Mouse (Mus musculus): ENCODE results near the gene Adgrg6. TPM values are rescaled to one million over a fixed set of nuclear protein-coding genes. Genes with fewer than 3 reads are reported as not detected.

Adgrg6 gene
- total RNA-seq, 2 experiments from 2014 or later, result 3.3 to 4.7 TPM

DNA sequence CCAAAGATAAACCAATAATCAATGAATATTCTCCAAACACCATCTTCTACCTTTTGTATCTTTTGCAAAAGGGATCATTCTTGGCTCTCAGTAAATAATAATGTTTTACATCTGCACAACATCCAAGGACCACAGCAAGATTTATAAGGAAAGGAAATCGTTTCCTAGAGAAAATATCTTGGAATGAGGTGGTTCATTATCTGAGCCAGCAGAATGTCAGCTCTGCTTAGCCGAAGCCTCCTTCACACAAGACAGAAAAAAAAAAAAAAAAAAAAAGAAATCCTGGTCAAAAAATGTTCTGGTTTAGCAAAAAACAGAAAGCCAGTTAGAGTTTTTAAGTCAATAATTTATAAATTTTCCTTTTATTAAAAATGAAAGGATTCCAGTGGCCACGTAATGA, 34.3 kb downstream of the Adgrg6 start:
- intact Hi-C loops (cut with DNase I), result no loop called here

DNA sequence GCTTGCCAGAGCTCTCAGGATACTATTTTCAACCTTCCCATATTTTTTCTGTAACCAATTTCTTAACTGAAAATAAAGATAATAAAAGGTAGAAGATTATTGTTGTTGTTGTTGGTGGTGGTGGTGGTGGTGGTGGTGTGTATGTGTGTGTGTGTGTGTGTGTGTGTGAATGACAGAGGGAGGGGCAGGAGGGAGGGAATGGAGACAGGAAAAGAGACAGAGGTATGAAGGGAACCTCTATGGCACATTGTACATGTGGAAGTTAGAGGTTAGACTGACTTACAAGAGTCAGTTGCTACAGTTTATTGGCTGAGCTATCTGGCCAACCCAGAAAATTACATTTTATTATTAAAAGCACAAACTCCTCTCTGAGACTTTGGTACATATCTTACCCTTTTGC, 49.8 kb downstream of the Adgrg6 start:
- intact Hi-C loops (cut with DNase I), result no loop called here
- no peak for DNase-seq (ENCODE audit: extremely low spot score in 1 of 2, low spot score in 2 of 2)

More for the DNA sequence above, 34.3 kb downstream of the Adgrg6 start:
- no peak for DNase-seq (ENCODE audit: extremely low spot score in 1 of 2, low spot score in 2 of 2)

DNA sequence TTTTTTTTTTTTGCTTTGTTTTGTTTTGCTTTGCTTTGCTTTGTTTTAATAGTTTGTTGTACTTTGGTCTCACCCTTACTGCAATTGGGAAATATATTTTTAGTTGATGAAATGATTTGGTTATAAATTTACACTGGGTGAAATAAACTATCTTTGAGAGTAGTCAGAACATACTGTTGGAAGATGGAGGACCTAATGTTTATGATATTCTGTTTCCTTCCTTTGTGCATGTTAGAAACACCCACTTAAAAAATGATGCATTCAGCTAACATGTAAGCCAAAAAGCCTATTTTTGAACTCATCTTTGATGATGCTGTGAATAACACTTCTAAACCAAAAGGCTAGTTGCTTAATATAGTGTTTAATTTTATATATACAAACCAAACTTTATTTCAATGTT, 50.3 kb downstream of the Adgrg6 start:
- intact Hi-C loops (cut with DNase I), result no loop called here
- DNase-seq (ENCODE audit: extremely low spot score in 1 of 2, low spot score in 2 of 2), result no peak

DNA sequence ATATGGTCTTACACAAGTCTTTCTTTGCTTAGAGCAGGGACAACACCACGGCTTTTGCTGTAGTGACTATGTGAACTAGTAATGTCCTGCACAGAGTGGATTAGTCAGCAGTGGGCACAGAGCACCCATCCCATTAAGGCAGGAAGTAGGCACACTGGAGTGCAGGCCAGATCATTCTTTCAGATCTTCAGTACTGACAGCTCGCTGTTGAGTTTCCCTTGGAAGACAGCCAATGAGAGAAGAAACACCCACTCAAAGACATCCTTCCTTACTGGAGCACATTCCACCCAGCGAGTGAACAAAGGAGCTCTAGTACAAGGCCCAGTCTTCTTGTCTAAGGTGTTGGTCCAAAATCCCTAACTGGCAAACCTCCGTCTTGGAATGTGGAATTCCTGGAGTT, 53.6 kb downstream of the Adgrg6 start:
- intact Hi-C loops (cut with DNase I), result no loop called here
- no peak for DNase-seq (ENCODE audit: extremely low spot score in 1 of 2, low spot score in 2 of 2)

DNA sequence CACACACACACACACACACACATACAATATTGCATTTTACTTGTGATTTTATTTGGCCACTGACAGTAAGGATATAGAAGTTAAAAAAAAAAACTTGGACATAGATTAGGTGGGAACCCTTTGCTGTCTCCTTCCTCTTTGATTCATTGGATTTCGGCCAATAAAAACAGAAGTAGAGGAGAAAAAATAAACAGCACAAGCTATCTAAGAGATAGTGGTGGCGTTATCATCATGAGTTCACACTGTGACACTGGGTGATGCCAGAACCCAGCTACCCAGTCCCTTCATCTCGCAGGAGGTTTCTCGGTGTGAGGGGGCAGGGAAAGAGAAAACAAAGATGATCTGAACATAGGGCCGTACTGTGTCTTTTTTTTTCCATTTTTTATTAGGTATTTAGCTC, 62.2 kb downstream of the Adgrg6 start:
- intact Hi-C loops (cut with DNase I), result no loop called here

DNA sequence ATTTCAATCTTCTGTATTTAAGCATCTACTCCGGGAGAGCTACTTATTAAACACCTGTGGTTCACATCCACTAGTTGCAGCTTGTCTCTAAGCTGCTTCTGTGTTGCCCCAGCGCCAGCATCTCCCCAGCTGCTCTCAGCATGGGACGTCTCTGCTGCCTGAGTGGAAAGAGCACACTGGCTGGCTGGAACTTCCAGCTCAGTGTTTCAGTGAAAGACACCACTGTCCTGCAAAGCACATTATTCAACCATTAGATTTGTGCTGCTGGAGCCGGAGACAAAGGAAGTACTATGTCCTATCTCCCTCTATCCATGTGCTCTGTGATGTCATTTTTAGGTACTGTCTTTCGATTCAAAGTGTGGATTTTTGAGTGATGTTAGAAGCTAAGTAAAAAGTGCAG, 63.0 kb downstream of the Adgrg6 start:
- intact Hi-C loops (cut with DNase I), result no loop called here
- peak; percentile 21 to 40 for DNase-seq (ENCODE audit: extremely low spot score in 1 of 2, low spot score in 2 of 2)

More for the DNA sequence above, 62.2 kb downstream of the Adgrg6 start:
- DNase-seq (ENCODE audit: extremely low spot score in 1 of 2, low spot score in 2 of 2), result no peak

DNA sequence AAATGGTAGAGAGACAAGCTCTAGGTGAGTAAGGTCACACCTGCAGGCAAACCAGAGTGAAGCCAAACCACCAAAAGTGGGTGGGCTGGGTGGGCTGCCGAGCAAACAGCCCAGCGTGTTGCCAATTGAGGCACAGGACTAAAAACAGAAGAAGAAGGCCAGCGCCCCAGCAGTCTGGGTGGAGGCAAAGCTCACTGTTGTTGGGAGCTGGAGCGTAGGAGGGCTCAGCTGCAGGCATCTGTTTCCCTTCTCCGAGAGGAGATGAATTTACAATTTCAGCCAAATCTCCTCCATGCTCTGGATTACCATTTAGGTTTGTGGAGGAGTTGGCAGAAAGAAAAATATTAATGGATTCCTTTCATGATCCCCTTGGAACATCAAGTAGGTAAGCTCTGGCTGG, 64.5 kb downstream of the Adgrg6 start:
- DNase-seq (ENCODE audit: extremely low spot score in 1 of 2, low spot score in 2 of 2), result no peak
- intact Hi-C loops (cut with DNase I), result no loop called here

DNA sequence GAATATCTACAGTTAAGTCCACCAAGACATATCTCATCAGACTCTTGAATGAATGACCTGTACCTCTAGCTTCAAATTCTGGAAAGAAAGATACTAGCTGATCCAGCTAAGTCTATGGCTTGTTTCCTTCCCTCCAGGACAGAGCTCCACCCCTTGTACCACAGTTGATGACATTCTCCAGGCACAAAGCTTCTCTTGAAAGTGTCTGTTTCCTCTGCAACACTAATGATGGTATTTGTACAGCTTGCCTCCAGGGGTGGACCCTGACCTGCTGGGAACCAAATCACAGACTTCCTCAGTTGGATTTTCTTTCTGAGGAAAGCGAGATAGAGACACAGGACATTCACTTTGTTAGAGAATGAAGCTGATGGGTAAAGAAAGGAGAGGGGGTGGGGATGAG, 69.1 kb downstream of the Adgrg6 start:
- intact Hi-C loops (cut with DNase I), result no loop called here
- DNase-seq (ENCODE audit: extremely low spot score in 1 of 2, low spot score in 2 of 2), result no peak

DNA sequence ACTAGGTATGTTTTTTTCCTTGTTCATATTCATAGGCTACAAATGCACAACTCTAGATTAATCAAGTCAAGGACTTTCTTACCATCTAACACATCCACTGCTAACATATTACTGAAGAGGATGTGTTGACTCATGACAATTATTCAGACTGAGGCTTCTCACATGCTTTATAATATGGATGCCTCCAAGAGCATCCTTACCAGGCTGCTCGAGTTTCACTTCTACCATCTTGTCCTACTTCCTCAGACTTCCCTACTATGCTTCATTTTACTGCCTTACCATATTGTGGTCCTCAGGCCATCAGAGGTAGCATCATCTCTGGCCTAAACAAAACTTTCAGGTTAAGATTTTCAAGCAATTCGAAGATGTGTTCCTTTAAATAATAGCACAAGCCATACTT, 69.8 kb downstream of the Adgrg6 start:
- DNase-seq (ENCODE audit: extremely low spot score in 1 of 2, low spot score in 2 of 2), result no peak
- intact Hi-C loops (cut with DNase I), result no loop called here

DNA sequence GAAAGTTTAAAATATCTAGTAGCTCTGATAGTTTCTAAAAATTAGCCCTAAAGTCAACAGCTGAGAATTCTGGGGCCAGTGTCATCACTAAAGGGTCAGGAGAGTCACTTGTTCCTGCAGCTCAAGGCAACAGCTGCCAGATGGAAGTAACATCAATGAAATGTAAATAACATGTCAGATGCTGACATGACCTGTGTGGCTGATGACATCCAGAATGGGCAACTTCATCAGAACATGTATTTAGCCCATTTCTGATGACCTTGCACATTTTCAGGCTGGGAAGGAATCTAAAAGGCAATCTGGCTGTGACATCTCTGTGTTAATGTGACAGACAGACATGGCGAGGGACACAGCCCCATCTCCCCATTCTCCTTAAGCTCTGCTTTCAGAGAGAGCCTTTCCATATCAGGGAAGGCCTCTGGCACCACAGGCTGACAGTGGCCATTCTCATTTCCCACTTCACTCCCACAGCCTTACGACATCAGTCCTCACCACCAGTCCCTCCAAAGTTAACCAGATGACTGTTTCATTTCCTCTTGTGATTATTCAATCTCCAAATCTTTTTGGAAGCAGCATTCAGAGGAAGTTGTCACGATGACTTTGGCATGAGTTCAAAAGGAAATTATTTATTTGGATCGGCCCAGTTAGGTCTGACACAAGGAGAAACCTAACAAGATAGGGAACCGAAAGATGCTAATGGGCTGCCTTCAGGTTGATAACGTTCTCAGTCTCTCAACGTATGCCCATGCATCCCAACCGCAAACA, 70.7 kb downstream of the Adgrg6 start:
- no peak for DNase-seq (ENCODE audit: extremely low spot score in 1 of 2, low spot score in 2 of 2)
- intact Hi-C loops (cut with DNase I), result no loop called here

DNA sequence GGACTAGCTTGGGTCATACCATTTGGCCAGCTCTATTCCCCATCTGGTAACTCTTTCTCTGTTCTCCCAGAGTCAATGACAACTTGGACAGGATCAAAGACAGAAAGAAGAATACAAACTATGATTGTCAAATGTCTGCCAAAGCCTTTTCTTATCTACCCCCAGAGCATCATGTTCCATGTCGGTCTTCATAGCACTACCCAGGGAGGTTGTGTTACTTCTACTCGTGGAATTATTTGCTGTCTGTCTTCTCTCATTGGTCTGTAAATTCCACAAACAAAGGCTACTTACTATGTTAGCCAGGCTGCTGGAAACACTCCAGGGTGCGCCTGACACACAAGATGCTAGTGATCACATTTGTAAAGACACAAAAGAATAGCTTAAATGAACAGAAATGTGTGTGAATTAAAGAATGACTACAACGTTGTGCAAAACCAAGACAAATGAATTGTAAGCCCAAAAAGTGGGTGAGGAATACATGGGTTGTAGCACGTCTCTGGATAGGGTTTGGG, 74.4 kb downstream of the Adgrg6 start:
- intact Hi-C loops (cut with DNase I), result no loop called here
- no peak for DNase-seq (ENCODE audit: extremely low spot score in 1 of 2, low spot score in 2 of 2)

DNA sequence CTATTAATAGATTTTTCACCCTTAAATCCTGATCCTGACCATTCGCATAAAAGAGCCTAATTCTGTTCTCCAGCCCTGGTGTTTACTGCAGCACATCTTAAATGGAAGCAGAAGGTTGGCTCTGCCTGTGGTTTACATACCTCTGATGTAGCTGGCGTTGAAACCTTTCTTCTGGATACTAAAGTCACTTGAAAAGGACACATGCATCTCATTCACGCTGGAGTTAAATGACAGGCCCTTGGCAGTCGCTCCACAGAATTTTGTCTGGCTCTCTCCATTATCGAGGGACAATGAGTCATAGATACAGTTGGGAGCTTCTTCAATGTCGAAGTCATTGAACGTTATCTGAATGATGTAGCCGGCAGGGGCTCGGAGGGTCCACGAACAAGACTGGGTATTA, 76.8 kb downstream of the Adgrg6 start:
- intact Hi-C loops (cut with DNase I), result no loop called here
- no peak for DNase-seq (ENCODE audit: extremely low spot score in 1 of 2, low spot score in 2 of 2)

DNA sequence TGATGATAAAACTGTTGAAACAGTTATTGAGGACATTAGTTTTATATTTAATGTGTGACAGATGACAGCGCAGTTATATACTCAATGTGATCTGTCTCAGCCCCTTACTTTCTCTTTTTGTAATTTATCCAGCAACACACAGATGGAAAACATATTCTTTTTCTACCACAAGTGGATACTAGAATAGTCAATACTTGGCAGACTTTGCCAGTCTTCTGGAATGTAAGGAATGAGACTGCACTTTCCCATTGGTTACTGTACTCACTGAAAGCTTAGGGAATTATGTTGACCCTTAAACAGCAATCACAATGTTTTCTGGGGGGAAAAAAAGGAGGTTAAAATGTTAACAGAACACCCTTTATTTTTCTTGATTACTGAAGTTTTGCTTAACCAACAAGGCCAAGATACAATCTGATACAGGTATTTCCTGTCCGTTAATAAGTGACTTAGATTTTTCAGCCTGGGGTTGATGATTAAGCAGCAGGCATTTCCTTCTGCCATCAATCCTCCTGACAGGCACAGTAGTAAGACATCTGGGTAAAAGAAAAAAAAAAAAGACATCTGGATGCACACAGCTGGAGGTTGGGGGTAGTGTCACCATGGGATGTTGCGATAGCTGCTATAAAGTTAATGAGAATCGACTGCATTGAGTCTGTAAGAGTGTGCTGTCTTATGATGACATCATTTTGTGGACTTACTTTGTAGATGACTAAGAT, 81.5 kb downstream of the Adgrg6 start:
- intact Hi-C loops (cut with DNase I), result no loop called here
- DNase-seq (ENCODE audit: extremely low spot score in 1 of 2, low spot score in 2 of 2), result no peak

DNA sequence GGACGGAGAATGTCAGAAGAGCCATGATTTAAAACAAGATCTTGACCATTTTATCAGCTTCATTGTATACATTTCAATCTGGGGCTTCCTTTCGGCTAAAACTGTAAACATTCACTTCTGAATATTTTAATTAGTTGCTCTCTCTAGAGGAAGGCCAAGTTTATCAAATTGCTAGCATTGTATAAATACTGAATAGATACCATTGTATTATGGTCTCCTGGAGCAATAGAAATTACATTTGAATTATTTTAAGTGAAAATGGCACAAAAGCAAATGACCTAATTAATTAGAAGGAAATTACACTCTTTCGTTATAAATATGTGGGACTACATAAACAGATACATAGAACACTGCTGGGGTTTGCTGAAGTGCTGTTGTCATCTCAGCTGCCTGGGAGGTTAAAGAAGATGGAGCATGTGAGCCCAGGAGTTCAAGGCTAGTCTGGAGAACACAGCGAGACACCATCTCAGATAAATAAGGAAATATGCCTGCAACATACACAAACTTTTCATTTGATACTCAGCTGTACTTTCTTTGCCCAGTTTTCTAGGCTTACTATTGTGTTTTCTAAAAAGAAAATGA, 84.4 kb downstream of the Adgrg6 start:
- intact Hi-C loops (cut with DNase I), result no loop called here
- DNase-seq (ENCODE audit: extremely low spot score in 1 of 2, low spot score in 2 of 2), result no peak

DNA sequence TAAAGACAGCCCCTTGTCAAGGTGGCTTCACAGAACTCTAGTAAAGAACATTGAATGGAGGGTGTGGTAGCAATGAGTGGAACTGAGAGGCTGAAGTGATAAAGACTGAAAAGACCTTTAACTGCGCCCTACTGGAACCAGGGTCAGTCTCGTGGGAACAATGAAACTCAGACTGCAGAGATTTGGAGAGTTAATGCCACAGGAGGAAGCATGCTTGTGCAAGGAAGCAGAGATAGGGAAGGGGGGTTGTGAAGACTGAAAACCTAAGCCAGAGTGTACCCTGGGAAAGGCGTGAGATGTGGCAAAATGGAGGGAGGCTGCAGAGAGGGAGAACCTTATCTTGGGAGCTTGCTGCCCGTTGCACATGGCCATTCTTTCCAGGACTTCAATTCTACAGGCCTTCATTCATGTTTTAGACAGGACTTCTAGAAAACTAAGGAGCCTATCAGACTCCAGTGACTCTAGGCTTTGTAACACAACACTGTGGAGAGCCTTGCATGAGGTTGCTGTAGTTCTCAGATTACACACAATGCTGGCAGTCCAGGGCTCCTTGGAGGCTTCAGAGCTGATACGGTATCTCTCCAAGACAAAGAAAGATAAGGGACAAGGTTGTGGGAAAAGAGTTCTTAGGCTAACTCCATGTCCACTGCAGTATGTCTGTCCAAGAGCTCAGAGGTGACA, 85.1 kb downstream of the Adgrg6 start:
- intact Hi-C loops (cut with DNase I), result no loop called here
- DNase-seq (ENCODE audit: extremely low spot score in 1 of 2, low spot score in 2 of 2), result no peak

DNA sequence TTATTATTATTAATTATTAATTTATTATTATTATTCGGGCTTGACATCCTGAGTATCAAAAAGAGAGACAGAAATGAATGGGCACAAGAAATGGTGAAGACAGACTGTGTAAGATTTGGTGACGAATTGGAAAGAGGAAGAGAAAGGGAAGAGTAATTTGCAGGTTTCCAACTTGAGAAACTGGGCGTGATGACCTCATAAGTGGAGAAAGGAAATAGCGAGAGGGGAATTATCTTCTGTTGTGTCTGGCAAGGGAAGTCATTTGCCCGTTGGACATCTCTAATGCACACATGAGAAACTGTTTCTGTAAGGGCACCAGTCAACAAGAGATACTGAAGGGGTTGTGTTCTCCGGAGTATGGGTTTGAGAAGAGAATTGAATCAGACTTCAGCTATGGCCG, 85.6 kb downstream of the Adgrg6 start:
- intact Hi-C loops (cut with DNase I), result no loop called here
- DNase-seq (ENCODE audit: extremely low spot score in 1 of 2, low spot score in 2 of 2), result no peak

DNA sequence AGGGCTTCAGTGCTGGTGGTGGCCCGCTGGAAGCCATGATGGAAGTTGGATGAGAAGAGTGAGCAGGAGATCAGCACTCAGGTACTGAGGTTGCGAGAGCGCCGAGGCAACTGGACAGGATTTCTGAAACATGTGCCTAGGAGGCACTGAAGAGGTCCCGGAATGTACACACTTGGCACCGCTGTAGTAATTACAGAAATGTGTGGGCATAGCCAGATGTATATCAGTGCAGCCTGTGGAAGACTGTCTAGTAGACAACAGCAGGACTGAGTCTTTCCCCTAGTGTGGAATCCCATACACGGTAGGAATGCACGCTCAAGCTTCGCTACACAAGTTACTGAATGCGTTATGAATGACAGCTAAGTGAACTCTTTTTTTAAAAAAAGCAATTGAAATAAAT, 86.1 kb downstream of the Adgrg6 start:
- DNase-seq (ENCODE audit: extremely low spot score in 1 of 2, low spot score in 2 of 2), result no peak
- intact Hi-C loops (cut with DNase I), result no loop called here

DNA sequence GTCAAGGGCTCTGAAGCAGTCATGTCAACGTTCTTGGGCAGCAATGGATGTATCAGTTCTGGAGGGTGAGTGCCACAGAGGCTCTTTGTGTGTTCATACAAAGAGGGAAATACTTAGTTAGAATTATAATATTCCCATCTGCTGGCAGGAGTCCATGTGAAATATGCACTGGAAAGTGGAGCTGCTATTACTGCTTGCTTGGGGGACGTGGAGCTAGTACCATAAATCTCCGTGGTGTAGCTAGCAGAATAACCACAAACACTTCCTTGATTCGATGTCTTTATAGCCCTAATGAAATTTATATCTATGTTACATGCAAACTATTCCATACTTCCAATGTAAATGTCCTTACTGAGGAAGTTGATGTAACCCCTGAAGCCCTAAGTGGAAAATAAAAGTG, 91.0 kb downstream of the Adgrg6 start:
- no peak for DNase-seq (ENCODE audit: extremely low spot score in 1 of 2, low spot score in 2 of 2)
- intact Hi-C loops (cut with DNase I), result no loop called here

DNA sequence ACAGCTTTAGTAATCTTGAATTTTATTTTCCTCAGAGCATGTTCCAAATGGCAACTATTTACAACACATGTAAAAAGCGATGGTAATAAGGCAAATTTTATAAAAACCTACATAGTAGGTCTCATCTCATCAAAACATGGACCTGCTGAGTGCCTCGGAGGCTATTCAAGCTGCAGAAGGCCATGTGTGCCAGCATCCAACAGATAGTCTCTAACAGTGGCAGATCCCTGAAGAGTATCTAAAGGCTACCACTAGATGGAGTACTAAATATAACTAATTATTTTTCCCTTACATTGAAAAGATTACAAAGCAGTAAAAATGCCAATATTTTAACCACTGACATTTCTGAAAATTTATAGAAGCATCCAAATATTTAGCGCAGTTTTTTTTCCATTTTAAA, 93.6 kb downstream of the Adgrg6 start:
- DNase-seq (ENCODE audit: extremely low spot score in 1 of 2, low spot score in 2 of 2), result peak in 1 of 2 experiments; percentile 13
- intact Hi-C loops (cut with DNase I), result loop anchor here (2.0 kb wide), 1 partner anchor 253 kb away; the partner anchor contains the start of genes Nmbr and Vta1

Data from left cerebral cortex, postnatal 10 days (tissue).